Mouse (Mus musculus): ENCODE measurements around the gene Atad1. TPM values are rescaled to one million over a fixed set of nuclear protein-coding genes. Genes with fewer than 3 reads are reported as not detected.

Gene Atad1
- polyA plus RNA-seq, 1 experiment: 107 TPM

DNA sequence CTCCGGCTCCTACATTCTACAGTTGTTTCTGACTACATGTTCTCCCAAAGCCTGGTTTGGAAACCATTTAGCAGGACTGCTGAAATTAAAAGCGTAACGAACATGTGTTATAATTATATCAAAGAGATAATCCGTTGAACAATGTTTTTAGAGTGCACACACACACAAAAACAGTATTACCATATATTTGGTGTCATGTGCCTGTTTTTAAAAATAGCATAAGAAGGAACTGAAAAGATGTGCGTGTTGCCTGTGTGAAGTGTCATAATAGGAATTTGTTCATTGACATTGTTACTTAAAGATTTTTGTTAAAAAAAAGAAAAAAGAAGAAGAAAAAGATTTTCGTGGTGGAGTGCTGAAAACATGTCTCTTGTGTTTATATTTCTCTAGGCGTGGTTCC lies 93.6 kb downstream of the Atad1 start:
- Histone ChIP-seq H3K27me3 (ENCODE audit: control insufficient read depth, insufficient read depth, low read length, poor library complexity, severe bottlenecking) (no peaks in the 10 kb centered on the region), H3K9me3 (replicated peaks; ENCODE audit: control insufficient read depth, insufficient read depth, low read length, poor library complexity, severe bottlenecking) (peaks cover 12% of the 10 kb centered on the region), H3K9ac (ENCODE audit: low read depth, poor library complexity, severe bottlenecking) (no peak overlapping the region), H3K36me3 (ENCODE audit: control insufficient read depth, insufficient read depth, low read length, poor library complexity, severe bottlenecking) (no peaks in the 10 kb centered on the region), H3K4me1 (ENCODE audit: control insufficient read depth, insufficient read depth, low read length) (no peaks in the 10 kb centered on the region), H3K4me3 (ENCODE audit: low read depth, low read length) (no peak overlapping the region), H3K27ac (ENCODE audit: insufficient read depth, low read length) (no peak overlapping the region)
- TF ChIP-seq CTCF (IDR thresholded peaks at IDR 0.05; ENCODE audit: low read depth, low read length) (no peak), POLR2A (IDR thresholded peaks at IDR 0.05; ENCODE audit: insufficient read depth, low read length) (no peak), EP300 (IDR thresholded peaks at IDR 0.05; ENCODE audit: insufficient read depth, low read depth, low read length) (no peak)

- no peak overlapping the region for H3K9ac ChIP-seq (ENCODE audit: low read depth, poor library complexity, severe bottlenecking)
- no peaks in the 10 kb centered on the region for H3K4me1 ChIP-seq (ENCODE audit: control insufficient read depth, insufficient read depth, low read length)
- no peak overlapping the region for H3K4me3 ChIP-seq (ENCODE audit: low read depth, low read length)
- H3K27ac ChIP-seq (ENCODE audit: insufficient read depth, low read length): no peak overlapping the region
- no peaks in the 10 kb centered on the region for H3K36me3 ChIP-seq (ENCODE audit: control insufficient read depth, insufficient read depth, low read length, poor library complexity, severe bottlenecking)
- H3K9me3 ChIP-seq (replicated peaks; ENCODE audit: control insufficient read depth, insufficient read depth, low read length, poor library complexity, severe bottlenecking): peaks cover 12% of the 10 kb centered on the region
- H3K27me3 ChIP-seq (ENCODE audit: control insufficient read depth, insufficient read depth, low read length, poor library complexity, severe bottlenecking): no peaks in the 10 kb centered on the region
- TF ChIP-seq EP300 (IDR thresholded peaks at IDR 0.05; ENCODE audit: insufficient read depth, low read depth, low read length) (no peak), CTCF (IDR thresholded peaks at IDR 0.05; ENCODE audit: low read depth, low read length) (no peak), POLR2A (IDR thresholded peaks at IDR 0.05; ENCODE audit: insufficient read depth, low read length) (no peak)
These were observed 95.9 kb downstream of the Atad1 start for GRCm38 (mm10) chr19:32643642-32644041.

DNA sequence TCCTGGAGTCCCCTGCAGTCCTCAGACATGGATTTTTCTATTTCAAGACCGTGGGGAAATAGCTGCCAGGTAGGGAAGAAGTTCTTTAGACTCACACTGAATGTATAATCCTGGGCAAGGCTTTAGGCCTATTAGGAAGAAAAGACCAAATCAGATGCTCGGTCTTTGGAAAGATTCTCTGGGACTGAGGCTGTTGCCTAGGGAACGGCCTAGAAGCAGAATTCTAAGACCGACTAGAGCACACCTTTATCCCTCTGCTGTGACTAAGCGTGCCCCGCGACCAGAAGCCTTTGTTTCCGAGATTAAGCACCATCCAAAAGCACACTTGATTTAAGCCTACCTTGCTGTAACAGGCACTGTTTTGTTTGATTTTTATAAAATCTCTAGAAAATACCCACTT lies 97.6 kb downstream of the Atad1 start:
- Histone ChIP-seq H3K36me3 (ENCODE audit: control insufficient read depth, insufficient read depth, low read length, poor library complexity, severe bottlenecking) (no peaks in the 10 kb centered on the region), H3K9ac (ENCODE audit: low read depth, poor library complexity, severe bottlenecking) (no peak overlapping the region), H3K27ac (ENCODE audit: insufficient read depth, low read length) (no peak overlapping the region), H3K4me1 (ENCODE audit: control insufficient read depth, insufficient read depth, low read length) (no peaks in the 10 kb centered on the region), H3K9me3 (replicated peaks; ENCODE audit: control insufficient read depth, insufficient read depth, low read length, poor library complexity, severe bottlenecking) (peaks cover 9% of the 10 kb centered on the region), H3K4me3 (ENCODE audit: low read depth, low read length) (no peak overlapping the region), H3K27me3 (ENCODE audit: control insufficient read depth, insufficient read depth, low read length, poor library complexity, severe bottlenecking) (no peaks in the 10 kb centered on the region)
- TF ChIP-seq EP300 (IDR thresholded peaks at IDR 0.05; ENCODE audit: insufficient read depth, low read depth, low read length) (no peak), CTCF (IDR thresholded peaks at IDR 0.05; ENCODE audit: low read depth, low read length) (no peak), POLR2A (IDR thresholded peaks at IDR 0.05; ENCODE audit: insufficient read depth, low read length) (no peak)

- Histone ChIP-seq H3K27me3 (ENCODE audit: control insufficient read depth, insufficient read depth, low read length, poor library complexity, severe bottlenecking) (no peaks in the 10 kb centered on the region), H3K9ac (ENCODE audit: low read depth, poor library complexity, severe bottlenecking) (no peak overlapping the region), H3K4me3 (ENCODE audit: low read depth, low read length) (no peak overlapping the region), H3K27ac (ENCODE audit: insufficient read depth, low read length) (no peak overlapping the region), H3K9me3 (replicated peaks; ENCODE audit: control insufficient read depth, insufficient read depth, low read length, poor library complexity, severe bottlenecking) (peaks cover 9% of the 10 kb centered on the region), H3K4me1 (ENCODE audit: control insufficient read depth, insufficient read depth, low read length) (no peaks in the 10 kb centered on the region), H3K36me3 (ENCODE audit: control insufficient read depth, insufficient read depth, low read length, poor library complexity, severe bottlenecking) (no peaks in the 10 kb centered on the region)
- TF ChIP-seq CTCF (IDR thresholded peaks at IDR 0.05; ENCODE audit: low read depth, low read length): no peak
- TF ChIP-seq EP300 (IDR thresholded peaks at IDR 0.05; ENCODE audit: insufficient read depth, low read depth, low read length): no peak
- TF ChIP-seq POLR2A (IDR thresholded peaks at IDR 0.05; ENCODE audit: insufficient read depth, low read length): no peak
These were observed 98.1 kb downstream of the Atad1 start for GRCm38 (mm10) chr19:32641535-32641934.

DNA sequence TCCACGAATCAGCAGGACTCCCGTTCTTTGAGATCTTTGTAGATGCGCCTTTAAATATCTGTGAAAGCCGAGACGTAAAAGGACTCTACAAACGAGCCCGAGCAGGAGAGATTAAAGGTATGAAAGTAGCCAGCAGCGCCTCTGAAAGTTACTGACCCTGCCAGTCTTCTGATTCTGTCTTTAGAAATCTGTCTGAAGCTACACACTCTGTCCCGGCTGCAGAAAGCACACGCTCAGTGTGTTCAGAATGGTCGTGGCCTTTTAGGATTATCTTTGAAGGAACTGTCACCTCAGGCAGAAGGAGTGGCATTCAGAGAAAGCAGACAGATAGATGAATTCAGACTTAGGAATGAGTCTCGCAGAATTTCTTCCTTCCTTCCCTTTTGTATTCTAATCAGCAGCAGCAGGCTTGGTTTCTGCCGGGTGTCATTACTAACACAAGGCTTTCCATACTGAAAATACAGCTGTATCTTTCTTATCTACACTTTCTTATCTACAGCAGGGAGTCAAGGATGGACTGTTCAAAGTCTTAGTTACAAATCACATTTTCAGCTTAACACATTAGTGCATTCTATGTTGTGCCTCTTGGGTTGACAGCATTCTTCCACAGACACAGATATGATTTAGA lies 101.2 kb downstream of the Atad1 start:
- H3K4me3 ChIP-seq (ENCODE audit: low read depth, low read length): no peak overlapping the region
- H3K27me3 ChIP-seq (ENCODE audit: control insufficient read depth, insufficient read depth, low read length, poor library complexity, severe bottlenecking): no peaks in the 10 kb centered on the region
- no peak overlapping the region for H3K27ac ChIP-seq (ENCODE audit: insufficient read depth, low read length)
- no peaks in the 10 kb centered on the region for H3K4me1 ChIP-seq (ENCODE audit: control insufficient read depth, insufficient read depth, low read length)
- no peak for TF ChIP-seq EP300 (IDR thresholded peaks at IDR 0.05; ENCODE audit: insufficient read depth, low read depth, low read length)
- no peak for TF ChIP-seq POLR2A (IDR thresholded peaks at IDR 0.05; ENCODE audit: insufficient read depth, low read length)
- TF ChIP-seq CTCF (IDR thresholded peaks at IDR 0.05; ENCODE audit: low read depth, low read length): no peak
- no peaks in the 10 kb centered on the region; the same call in 1 of the 2 replicates for H3K9me3 ChIP-seq (replicated peaks; ENCODE audit: control insufficient read depth, insufficient read depth, low read length, poor library complexity, severe bottlenecking)
- no peak overlapping the region for H3K9ac ChIP-seq (ENCODE audit: low read depth, poor library complexity, severe bottlenecking)
- no peaks in the 10 kb centered on the region for H3K36me3 ChIP-seq (ENCODE audit: control insufficient read depth, insufficient read depth, low read length, poor library complexity, severe bottlenecking)

- Histone ChIP-seq H3K27ac (ENCODE audit: insufficient read depth, low read length) (no peak overlapping the region), H3K4me3 (ENCODE audit: low read depth, low read length) (no peak overlapping the region), H3K36me3 (ENCODE audit: control insufficient read depth, insufficient read depth, low read length, poor library complexity, severe bottlenecking) (no peaks in the 10 kb centered on the region), H3K4me1 (ENCODE audit: control insufficient read depth, insufficient read depth, low read length) (no peaks in the 10 kb centered on the region), H3K9me3 (replicated peaks; ENCODE audit: control insufficient read depth, insufficient read depth, low read length, poor library complexity, severe bottlenecking) (no peaks in the 10 kb centered on the region), H3K9ac (ENCODE audit: low read depth, poor library complexity, severe bottlenecking) (no peak overlapping the region), H3K27me3 (ENCODE audit: control insufficient read depth, insufficient read depth, low read length, poor library complexity, severe bottlenecking) (no peaks in the 10 kb centered on the region)
- no peak for TF ChIP-seq POLR2A (IDR thresholded peaks at IDR 0.05; ENCODE audit: insufficient read depth, low read length)
- no peak for TF ChIP-seq CTCF (IDR thresholded peaks at IDR 0.05; ENCODE audit: low read depth, low read length)
- no peak for TF ChIP-seq EP300 (IDR thresholded peaks at IDR 0.05; ENCODE audit: insufficient read depth, low read depth, low read length)
These were observed 102.0 kb downstream of the Atad1 start for GRCm38 (mm10) chr19:32637357-32638275.
